Mouse (Mus musculus) limb, embryonic 14.5 days (tissue): ENCODE data around the gene Traf7. TPM values are rescaled to one million over a fixed set of nuclear protein-coding genes. Genes with fewer than 3 reads are reported as not detected.

Source experiments
- ATAC-seq: fragments of 200-750 bp; cut with Nextera tagmentation; 2 replicates; pipeline ENCODE4 v1.8.0; 2017; ENCODE audit warnings: low read depth, moderate number of reproducible peaks, moderate TSS enrichment; ENCODE audit not compliant: low FRiP score
- DNase-seq: peaks from one replicate; pipeline ENCODE4 v3.0.0-alpha.2; 2015; ENCODE audit warnings: low spot score
- H3K27ac ChIP-seq: fragments of 300-500 bp; sonication (generic); replicated peaks from 2 replicates; pipeline ENCODE4 v1.5.1; 2014; ENCODE audit warnings: low read depth, mild to moderate bottlenecking, low read length, moderate library complexity, mixed read lengths
- H3K27me3 ChIP-seq: fragments of 300-500 bp; sonication (generic); 2 replicates; pipeline ENCODE4 v1.6.1; 2014; ENCODE audit warnings: low read length, mixed read lengths; ENCODE audit not compliant: control insufficient read depth, insufficient read depth
- H3K36me3 ChIP-seq: fragments of 300-500 bp; sonication (generic); 2 replicates; pipeline ENCODE4 v1.6.1; 2014; ENCODE audit warnings: mild to moderate bottlenecking, low read length, moderate library complexity, mixed read lengths; ENCODE audit not compliant: control insufficient read depth, insufficient read depth
- H3K4me1 ChIP-seq: fragments of 300-500 bp; sonication (generic); 2 replicates; pipeline ENCODE4 v1.6.1; 2014; ENCODE audit warnings: antibody characterized with exemption, low read length, mixed read lengths; ENCODE audit not compliant: control insufficient read depth, insufficient read depth
- H3K4me2 ChIP-seq: fragments of 300-500 bp; sonication (generic); replicated peaks from 2 replicates; pipeline ENCODE4 v1.6.1; 2014; ENCODE audit warnings: low read depth, mild to moderate bottlenecking, low read length, moderate library complexity; ENCODE audit not compliant: severe bottlenecking
- H3K4me3 ChIP-seq: fragments of 300-500 bp; sonication (generic); replicated peaks from 2 replicates; pipeline ENCODE4 v1.5.1; 2014; ENCODE audit warnings: low read length
- H3K9ac ChIP-seq: fragments of 300-500 bp; sonication (generic); 2 replicates; pipeline ENCODE4 v1.6.1; 2014; ENCODE audit warnings: mild to moderate bottlenecking, low read depth, low read length, moderate library complexity; ENCODE audit not compliant: severe bottlenecking
- H3K9me3 ChIP-seq: fragments of 300-500 bp; sonication (generic); 2 replicates; pipeline ENCODE4 v1.6.1; 2016; ENCODE audit warnings: low read length; ENCODE audit not compliant: control insufficient read depth
- POLR2A ChIP-seq: fragments of 200-500 bp; IDR thresholded peaks from 2 replicates; pipeline ENCODE4 v1.8.0; 2012; ENCODE audit warnings: inconsistent platforms, mild to moderate bottlenecking, moderate library complexity, borderline replicate concordance; ENCODE audit not compliant: insufficient read depth, insufficient read length; ENCODE audit errors: extremely low read depth
- WGBS: fragments of 180-500 bp; shearing (Covaris S2); extraction: QIAGEN DNeasy Blood & Tissue Kit; methylation state at CpG from one replicate; pipeline ENCODE4 v1.1.7; 2014; 5-methylcytosine and 5-hydroxymethylcytosine counted together
- polyA plus RNA-seq, 2 experiments: library from polyadenylated mRNA; depleted of rRNA in 1 of 2; stranded (reverse) in 1 of 2; unstranded in 1 of 2; fragments of >200 nt; fragmentation: Nextera tagmentation in 1 of 2; extraction: Ambion mirVana in 1 of 2; gene quantifications; 2 replicates each; pipeline versions ENCODE4 v1.2.1 to v1.2.3; 2012 to 2014

Gene Traf7
- polyA plus RNA-seq, 2 experiments: 81.3 to 308 TPM

GRCm38 (mm10) chr17:24530361-24531050 is 2.8 kb upstream of the Traf7 start:
- Histone ChIP-seq H3K9ac (peak overlapping the region; percentile 75), H3K4me1 (peaks cover 36% of the 10 kb centered on the region), H3K9me3 (no peaks in the 10 kb centered on the region), H3K36me3 (peaks cover 19% of the 10 kb centered on the region), H3K27ac (no peak overlapping the region), H3K4me2 (peak overlapping the region; percentile 82), H3K4me3 (no peak overlapping the region; the same call in 1 of the 2 replicates), H3K27me3 (no peaks in the 10 kb centered on the region)
- DNase-seq: no peak
- ATAC-seq: no peak
- no peak for TF ChIP-seq POLR2A
- 31% methylated on average over 8 of the region's 8 CpGs for WGBS

- Histone ChIP-seq H3K36me3 (peaks cover 22% of the 10 kb centered on the region), H3K27ac (0 out of 2 replicates have a peak overlapping the region, but pooled peaks have one; percentile 14), H3K4me2 (peak overlapping the region; percentile 82), H3K4me3 (peak overlapping the region; percentile 55), H3K9ac (peak overlapping the region; percentile 75), H3K9me3 (no peaks in the 10 kb centered on the region), H3K4me1 (peaks cover 36% of the 10 kb centered on the region), H3K27me3 (no peaks in the 10 kb centered on the region)
- 20% methylated on average over 5 of the region's 5 CpGs for WGBS
- ATAC-seq (no peak), DNase-seq (no peak)
- no peak for TF ChIP-seq POLR2A
Measured at GRCm38 (mm10) chr17:24529883-24530282, 2.1 kb upstream of the Traf7 start.

- 0 out of 2 replicates have a peak overlapping the region, but pooled peaks have one; percentile 80 for H3K27ac ChIP-seq
- peak overlapping the region; percentile 82 for H3K4me2 ChIP-seq
- ATAC-seq: no peak
- H3K9ac ChIP-seq: peak overlapping the region; percentile 75
- no peak for TF ChIP-seq POLR2A
- H3K4me3 ChIP-seq: peak overlapping the region; percentile 55
- DNase-seq: peak; percentile 57
- peaks cover 36% of the 10 kb centered on the region for H3K4me1 ChIP-seq
- H3K36me3 ChIP-seq: peaks cover 23% of the 10 kb centered on the region
- H3K27me3 ChIP-seq: no peaks in the 10 kb centered on the region
- H3K9me3 ChIP-seq: no peaks in the 10 kb centered on the region
- 4% methylated on average over 4 of the region's 4 CpGs for WGBS
Measured at GRCm38 (mm10) chr17:24529007-24529451, 1.3 kb upstream of the Traf7 start.

GRCm38 (mm10) chr17:24528560-24528918 is 801 bp upstream of the Traf7 start:
- Histone ChIP-seq H3K9ac (peak overlapping the region; percentile 75), H3K4me1 (peaks cover 36% of the 10 kb centered on the region), H3K4me2 (peak overlapping the region; percentile 82), H3K4me3 (peak overlapping the region; percentile 55), H3K27me3 (no peaks in the 10 kb centered on the region), H3K27ac (peak overlapping the region; percentile 80), H3K36me3 (peaks cover 23% of the 10 kb centered on the region), H3K9me3 (no peaks in the 10 kb centered on the region)
- 0% methylated on average over 8 of the region's 8 CpGs for WGBS
- no peak for TF ChIP-seq POLR2A
- DNase-seq: no peak
- no peak for ATAC-seq

- H3K27ac ChIP-seq: peak overlapping the region; percentile 82
- ATAC-seq (no peak; the same call in 1 of the 2 replicates), DNase-seq (no peak)
- H3K4me1 ChIP-seq: peaks cover 25% of the 10 kb centered on the region
- no peak for TF ChIP-seq POLR2A
- peak overlapping the region; percentile 87 for H3K9ac ChIP-seq
- no peaks in the 10 kb centered on the region for H3K9me3 ChIP-seq
- H3K4me3 ChIP-seq: peak overlapping the region; percentile 91
- peak overlapping the region; percentile 67 for H3K4me2 ChIP-seq
- H3K36me3 ChIP-seq: peaks cover 27% of the 10 kb centered on the region
- no peaks in the 10 kb centered on the region for H3K27me3 ChIP-seq
- WGBS: 0% methylated on average over 18 of the region's 19 CpGs
Measured at GRCm38 (mm10) chr17:24527315-24527714, 423 bp downstream of the Traf7 start.

- Histone ChIP-seq H3K4me2 (no peak overlapping the region), H3K4me3 (no peak overlapping the region), H3K27me3 (no peaks in the 10 kb centered on the region), H3K9me3 (no peaks in the 10 kb centered on the region), H3K27ac (no peak overlapping the region; the same call in 1 of the 2 replicates), H3K9ac (peak overlapping the region; percentile 34; the same call in 1 of the 2 replicates), H3K36me3 (peaks cover 21% of the 10 kb centered on the region), H3K4me1 (peaks cover 11% of the 10 kb centered on the region)
- WGBS: 85% methylated on average over 2 of the region's 2 CpGs
- ATAC-seq (no peak), DNase-seq (peak; percentile 57)
- TF ChIP-seq POLR2A: no peak
Measured at GRCm38 (mm10) chr17:24524734-24525133, 3.0 kb downstream of the Traf7 start.
